Mouse (Mus musculus): ENCODE measurements around the gene Lilr4b. TPM values are rescaled to one million over a fixed set of nuclear protein-coding genes. Genes with fewer than 3 reads are reported as not detected.
"Not testable (repeated sequence)": the region's sequence is repeated elsewhere in the genome, so short reads cannot be mapped to it uniquely, and the experiment has no call there.

Gene Lilr4b
- polyA plus RNA-seq (2017; shearing (Covaris generic)): 100 to 1,000 TPM in 1 of 3 experiments, 10 to 100 TPM in 2; 63.4 to 328 (median 78.7) TPM

DNA sequence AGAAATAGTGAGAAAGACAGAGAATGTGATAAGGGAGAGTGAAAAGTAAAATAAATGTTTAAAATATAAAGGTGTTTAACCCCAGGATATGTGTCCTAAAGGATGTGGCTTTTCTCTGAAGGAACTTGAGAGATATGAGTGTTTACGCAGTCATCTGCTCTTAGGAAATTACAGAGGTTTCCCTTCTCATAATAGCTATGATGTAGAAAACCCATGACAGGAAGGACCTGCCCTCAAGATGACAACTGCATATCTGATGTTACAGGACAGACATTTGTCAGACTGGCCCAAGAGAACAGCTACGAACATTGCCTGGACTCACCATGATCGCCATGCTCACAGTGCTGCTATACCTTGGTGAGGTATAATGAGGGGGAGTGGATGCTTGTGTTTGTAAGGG lies at the start of gene Lilr4b, which contains the start of gene Gm49339:
Gene Lilr4b, plus strand, starts transcription at position 236 of the 400 bp plus-strand sequence.
Gene Gm49339, plus strand, starts transcription at position 216 of the 400 bp plus-strand sequence.
- ATAC-seq: peak; percentile 94

DNA sequence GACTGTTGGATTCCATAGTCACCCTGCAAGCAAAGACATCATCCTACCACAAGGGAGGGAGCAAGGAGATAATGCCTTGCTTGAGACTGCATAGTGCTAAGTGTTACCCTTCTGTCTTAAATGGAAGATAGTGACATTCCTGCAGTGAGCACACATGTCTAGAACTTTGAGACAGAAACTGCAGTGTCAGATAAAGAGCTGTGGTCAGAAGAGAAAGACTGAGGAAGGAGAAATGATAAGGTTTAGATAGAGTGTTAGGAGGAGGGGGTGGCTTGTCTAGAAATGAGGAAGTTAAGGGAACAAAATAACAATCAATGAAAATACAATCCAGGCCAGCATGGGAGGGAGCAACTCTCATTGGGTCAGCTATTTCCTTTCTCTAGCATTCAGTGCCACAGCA lies 47.5 kb upstream of the Lilr4b start:
- no peak for ATAC-seq

DNA sequence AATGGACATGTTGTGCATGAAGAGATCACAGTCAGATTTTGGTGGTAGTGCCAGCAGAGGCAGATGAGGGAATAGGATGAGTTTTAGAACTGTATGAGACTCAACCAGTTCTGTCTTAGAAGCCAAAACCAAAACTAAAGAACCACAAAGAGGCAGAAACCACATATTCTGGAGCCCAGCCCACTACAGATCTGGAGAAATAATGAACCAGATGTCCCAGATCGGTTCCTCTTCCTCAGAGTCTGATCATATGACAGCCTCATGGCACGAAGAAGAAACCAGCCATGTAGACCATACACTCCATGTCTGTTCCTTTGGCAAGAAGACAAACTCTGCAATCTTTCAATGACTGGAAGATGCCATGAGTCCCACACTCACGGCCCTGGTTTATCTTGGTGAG lies 44.7 kb upstream of the Lilr4b start:
- ATAC-seq: no peak

DNA sequence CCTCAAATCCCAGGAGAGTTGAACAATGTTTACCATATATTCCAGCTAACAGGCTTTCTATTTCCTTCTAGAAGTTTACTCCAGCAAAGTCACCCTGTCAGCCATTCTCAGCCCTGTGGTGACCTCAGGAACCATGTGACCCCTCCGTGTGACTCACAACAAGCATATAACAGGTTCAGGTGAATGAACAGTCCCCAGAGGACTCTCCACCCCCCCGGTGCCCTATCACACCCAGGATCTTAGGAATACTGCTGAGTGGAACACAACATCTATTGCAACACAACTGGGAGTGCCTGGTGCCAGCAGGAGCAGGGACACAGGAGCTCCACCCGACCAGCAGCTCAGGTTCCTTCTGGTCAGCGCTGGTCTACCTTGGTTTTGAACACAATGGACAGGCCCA lies 28.8 kb upstream of the Lilr4b start:
- ATAC-seq: no peak

DNA sequence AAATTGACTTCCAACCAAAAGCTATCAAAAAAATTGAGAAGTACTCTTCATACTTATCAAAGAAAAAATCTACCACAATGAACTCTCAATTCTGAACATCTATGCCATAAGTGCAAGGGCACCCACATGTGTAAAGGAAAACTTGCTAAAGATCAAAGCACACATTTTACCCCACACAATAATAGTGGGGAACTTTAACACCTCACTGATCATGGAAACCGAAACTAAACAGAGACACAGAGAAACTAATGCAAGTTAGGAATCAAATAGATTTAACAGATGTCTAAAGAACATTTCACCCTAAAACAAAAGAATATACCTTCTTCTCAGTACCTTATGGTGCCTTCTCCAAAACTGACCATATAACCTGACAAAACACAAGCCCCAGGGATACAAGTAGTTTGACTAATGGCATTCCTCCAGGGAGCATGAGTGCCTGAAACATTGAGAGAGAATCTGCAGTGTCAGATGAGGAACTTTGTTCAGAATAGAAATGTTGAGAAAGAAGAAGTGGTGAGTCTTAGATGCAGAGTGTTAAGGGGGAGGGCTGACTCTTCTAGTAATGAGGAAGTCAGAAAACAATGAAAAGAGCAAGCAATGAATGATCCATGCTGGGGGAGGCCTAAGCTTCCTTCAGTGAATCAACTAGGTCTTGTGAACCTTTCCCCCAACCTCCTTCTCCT lies 26.7 kb upstream of the Lilr4b start:
- peak; percentile 73 for ATAC-seq

DNA sequence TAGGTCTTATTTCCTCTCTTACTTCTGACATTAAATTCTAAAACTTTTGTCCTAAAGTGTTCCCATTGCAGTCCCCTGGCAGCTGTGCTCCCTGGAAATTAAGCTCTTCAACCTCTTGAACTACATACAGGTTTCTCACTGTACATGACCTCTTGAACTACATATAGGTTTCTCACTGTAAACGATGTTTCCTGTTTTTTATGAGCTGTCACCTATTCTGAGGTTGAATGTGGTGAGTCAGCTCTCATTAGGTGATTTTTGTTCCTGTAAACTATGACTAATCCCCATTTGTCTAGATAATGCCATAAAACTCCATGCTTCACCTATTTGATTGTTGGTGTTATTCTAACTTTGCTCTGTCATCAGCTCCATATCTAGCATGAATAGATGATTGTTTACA lies 26.1 kb upstream of the Lilr4b start:
- ATAC-seq: peak; percentile 83

DNA sequence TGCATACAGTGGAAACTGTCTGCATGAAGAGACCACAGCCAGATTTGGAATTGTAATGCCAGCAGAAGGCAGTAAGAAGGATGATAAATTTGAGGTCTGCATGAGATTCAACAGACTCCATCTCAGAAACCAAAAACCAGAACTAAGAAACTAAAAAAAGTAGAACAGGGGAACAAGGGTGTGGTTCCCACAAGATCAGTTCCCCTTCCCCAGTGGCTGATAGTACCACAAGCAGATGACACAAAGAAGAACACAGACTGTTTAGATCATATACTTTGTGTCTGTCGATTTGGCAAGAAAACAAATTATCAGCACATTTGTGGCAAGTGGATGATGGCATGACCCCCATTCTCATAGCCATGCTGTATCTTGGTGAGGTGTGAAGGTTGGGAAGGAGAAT lies 24.7 kb upstream of the Lilr4b start:
- no peak for ATAC-seq

DNA sequence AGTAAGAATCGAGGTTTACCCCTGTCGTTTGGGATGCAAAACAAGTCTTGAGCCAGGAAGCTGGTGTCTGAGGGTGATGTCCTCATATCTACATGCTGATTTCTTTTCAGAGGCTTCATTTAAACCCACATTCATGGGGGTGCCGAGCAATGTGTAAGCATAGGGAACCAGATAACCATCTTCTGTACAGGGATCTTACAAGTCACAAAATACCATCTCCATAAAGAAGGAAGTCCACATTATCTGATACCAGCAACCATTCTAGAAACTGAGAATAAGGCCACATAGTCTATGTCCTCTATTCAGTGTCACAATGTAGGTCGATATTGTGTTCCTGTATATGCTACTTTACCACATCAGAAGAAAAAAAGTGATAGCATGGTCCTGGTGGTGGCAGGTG lies 24.1 kb upstream of the Lilr4b start:
- no peak for ATAC-seq

DNA sequence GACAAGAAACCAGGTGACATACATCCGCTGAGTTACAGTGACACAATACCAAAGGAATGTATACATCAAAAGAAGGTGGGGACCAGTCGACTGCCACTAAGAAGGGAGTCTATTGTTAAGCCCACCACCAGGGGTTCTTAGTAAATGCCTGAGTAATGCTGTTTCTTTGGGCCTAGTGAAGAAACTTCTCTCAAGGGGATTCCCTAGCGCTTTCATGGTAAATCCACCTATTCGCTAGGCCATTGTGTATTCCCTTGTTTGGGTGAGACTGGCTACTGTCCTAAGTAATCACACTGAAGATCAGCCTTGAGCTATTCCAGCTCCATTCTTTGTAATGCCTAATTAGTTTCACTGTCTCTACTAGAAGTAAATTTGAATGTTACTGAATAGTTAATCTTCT lies 16.6 kb upstream of the Lilr4b start:
- ATAC-seq: not testable (repeated sequence)

DNA sequence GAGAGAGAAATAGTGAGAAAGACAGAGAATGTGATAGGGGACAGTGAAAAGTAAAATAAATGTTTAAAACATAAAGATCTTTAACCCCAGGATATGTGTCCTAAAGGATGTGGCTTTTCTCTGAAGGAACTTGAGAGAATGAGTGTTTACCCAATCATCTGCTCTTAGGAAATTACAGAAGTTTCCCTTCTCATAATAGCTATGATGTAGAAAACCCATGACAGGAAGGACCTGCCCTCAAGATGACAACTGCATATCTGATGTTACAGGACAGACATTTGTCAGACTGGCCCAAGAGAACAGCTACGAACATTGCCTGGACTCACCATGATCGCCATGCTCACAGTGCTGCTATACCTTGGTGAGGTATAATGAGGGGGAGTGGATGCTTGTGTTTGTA lies 10.3 kb downstream of the Lilr4b start, which contains the start of gene Lilrb4a:
Gene Lilrb4a, plus strand, starts transcription at position 266 of the 400 bp plus-strand sequence.
- ATAC-seq: peak; percentile 93

DNA sequence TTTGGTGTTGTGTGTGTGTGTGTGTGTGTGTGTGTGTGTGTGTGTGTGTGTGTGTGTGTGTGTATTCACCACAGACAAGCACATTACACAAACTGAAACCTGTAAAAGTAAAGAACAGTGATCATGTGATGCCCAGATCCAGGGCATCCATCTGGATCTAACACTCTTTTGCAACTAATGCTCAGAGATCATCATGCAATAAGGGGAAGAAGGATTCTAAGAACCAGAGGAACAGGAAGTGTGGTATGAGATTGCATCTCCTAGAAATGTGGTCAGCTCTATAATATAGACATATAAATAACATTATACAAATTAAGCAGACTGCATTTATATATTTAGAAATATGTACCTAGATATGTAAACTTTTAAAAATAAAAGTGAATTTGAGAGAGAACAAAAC lies 39.6 kb downstream of the Lilr4b start:
- ATAC-seq: peak; percentile 21

DNA sequence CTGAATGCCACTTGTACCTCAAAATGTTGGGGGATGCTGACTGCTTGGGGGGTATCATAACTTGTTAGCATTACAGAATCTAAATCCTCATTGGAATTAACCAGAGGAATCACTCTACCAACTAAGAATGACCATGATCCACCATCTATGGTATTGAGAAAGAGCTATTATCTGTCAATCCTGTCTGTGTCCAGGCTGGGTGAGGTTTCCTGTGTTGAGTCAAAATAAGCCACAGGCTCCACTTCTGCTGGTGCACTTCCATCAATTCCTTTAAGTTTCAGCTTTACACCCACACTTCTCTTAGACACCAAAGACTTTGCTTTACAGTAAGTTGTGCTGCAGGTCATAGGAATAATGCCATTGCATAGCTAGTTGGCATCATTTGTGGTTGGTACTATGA lies 41.0 kb downstream of the Lilr4b start:
- no peak for ATAC-seq

DNA sequence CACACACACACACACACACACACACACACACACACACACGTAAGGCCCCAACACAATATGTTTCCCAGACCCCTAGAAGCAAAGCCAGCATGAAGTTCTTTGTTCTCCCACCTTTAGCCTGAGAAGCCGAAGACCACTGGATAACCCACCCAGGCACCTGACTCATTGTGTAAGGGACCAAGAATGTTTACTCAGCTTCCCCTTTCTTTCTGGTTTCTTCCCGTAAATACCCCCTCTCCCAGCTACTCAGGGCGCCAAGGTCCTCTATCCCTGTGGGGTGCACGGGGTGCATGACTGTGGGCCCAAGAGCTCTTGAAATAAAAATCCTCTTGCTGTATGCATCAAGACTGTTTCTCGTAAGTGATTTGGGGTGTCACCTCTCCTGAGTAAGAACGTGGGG lies 45.7 kb downstream of the Lilr4b start:
- ATAC-seq: no peak

DNA sequence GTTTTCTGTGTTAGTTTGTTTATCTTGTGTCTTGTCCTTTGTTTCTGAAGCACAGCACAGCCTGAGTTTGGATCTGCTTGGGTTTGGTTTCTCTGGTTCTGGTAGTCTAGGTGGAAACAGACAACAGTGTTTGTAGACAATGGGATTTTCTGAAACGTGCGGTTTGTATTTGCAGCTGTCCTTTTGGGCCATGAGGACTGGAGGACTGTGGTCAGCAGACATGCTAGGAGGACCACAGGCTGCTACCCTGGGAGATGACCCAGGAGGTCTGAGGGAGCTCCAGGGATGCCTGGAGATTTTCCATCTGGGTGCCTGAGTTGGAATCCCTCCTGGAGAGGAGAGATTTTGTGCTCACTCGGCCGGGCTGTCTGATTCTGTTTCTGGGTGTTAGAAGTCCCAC lies 46.2 kb downstream of the Lilr4b start:
- ATAC-seq: no peak

DNA sequence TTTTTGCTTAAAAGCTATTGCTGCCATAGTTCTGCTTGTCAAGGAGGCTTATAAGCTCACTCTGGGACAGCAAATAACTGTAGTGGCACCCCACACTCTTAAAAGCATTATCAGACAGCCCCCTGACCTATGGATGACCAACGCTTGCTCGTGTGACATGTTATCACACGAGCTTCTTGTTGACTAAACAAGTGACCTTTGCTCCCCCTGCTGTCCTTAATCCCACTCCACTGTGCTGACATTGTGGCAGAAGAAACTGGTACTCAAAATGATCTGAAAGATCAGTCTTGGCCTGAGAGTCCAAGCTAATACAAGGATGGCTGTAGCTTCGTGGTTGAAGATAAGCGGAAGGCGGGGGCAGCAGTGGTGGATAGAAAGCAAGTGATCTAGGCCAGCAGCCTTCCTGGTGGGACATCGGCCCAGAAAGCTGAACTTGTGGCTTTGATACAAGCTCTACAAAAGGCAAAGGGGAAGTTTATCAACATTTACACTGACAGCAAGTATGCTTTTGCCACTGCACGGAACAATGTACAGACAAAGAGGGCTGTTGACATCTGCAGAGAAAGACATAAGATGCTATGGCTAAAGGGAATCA lies 48.5 kb downstream of the Lilr4b start:
- no peak for ATAC-seq

DNA sequence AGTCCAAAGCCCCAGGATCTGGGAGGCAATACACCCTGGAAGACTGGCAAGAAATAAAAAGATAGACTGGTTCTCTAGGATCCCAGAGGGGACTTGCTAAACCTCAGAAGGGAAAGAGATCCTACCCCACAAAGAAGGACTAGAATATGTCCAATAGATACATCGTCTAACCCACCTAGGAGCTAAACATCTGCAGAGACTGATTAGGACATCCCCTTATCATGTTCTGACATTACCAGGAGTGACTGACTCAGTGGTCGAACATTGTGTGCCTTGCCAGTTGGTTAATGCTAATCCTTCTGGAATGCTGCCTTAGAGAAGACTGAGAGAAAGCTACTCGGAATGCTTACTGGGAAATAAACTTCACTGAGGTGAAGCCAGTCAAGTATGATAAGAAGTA lies 49.1 kb downstream of the Lilr4b start:
- no peak for ATAC-seq

DNA sequence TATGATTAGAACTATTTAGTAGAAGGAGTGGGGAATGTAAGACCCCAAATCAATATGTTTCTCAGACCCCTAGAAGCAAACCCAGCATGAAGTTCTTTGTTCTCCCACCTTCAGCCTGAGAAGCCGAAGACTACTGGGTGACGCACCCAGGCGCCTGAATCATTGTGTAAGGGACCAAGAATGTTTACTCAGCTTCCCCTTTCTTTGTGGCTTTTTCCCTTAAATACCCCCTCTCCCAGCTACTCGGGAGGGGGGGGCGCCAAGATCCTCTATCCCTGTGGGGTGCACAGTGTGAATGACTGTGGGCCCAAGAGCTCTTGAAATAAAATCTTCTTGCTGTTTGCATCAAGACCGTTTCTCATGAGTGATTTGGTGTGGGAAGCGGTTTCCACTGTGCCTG lies 50.4 kb downstream of the Lilr4b start:
- ATAC-seq: no peak

Other genes starting within 250 kb of the Lilr4b start
- 100 to 1,000 TPM in 1 of 3 experiments, 10 to 100 TPM in 2; 40.2 to 251 (median 48.3) TPM for gene Gm49339, start within 50 bp of the Lilr4b start, polyA plus RNA-seq (2017; shearing (Covaris generic))
- gene Lilrb4a, start 10.3 kb downstream of the Lilr4b start, polyA plus RNA-seq (2017; shearing (Covaris generic)): 100 to 1,000 TPM in 2 of 3 experiments, 10 to 100 TPM in 1; 81.6 to 259 (median 106) TPM
- not detected for gene Fam162b, start 109.9 kb downstream of the Lilr4b start, polyA plus RNA-seq (2017; shearing (Covaris generic))
- not detected for gene Gprc6a, start 150.8 kb downstream of the Lilr4b start, polyA plus RNA-seq (2017; shearing (Covaris generic))
- gene Rfx6, start 197.1 kb downstream of the Lilr4b start, polyA plus RNA-seq (2017; shearing (Covaris generic)): not detected

All from inflammation-experienced regulatory T-cells, adult 6 months (primary cell).